Mouse (Mus musculus) layer of hippocampus, adult 9-11 months (tissue): ENCODE results near the gene Hus1b.

Experiments
- DNase-seq: peaks from one replicate; pipeline ENCODE4 v3.0.0; 2022

The Hus1b gene

GRCm38 (mm10) chr13:30947129-30947528 is 430 bp downstream of the Hus1b start:
- no peak for DNase-seq

GRCm38 (mm10) chr13:30945788-30946187 is 1.8 kb downstream of the Hus1b start:
- DNase-seq, result no peak

GRCm38 (mm10) chr13:30932972-30933371 is 14.6 kb downstream of the Hus1b start:
- DNase-seq, result no peak

- DNase-seq, result no peak
Observed at GRCm38 (mm10) chr13:30931613-30932012, 15.9 kb downstream of the Hus1b start.

GRCm38 (mm10) chr13:30929119-30929518 is 18.4 kb downstream of the Hus1b start:
- DNase-seq, result no peak

GRCm38 (mm10) chr13:30924269-30924668 is 23.3 kb downstream of the Hus1b start:
- no peak for DNase-seq

GRCm38 (mm10) chr13:30921914-30922313 is 25.6 kb downstream of the Hus1b start:
- no peak for DNase-seq

- no peak for DNase-seq
Observed at GRCm38 (mm10) chr13:30913757-30914156, 33.8 kb downstream of the Hus1b start.

- no peak for DNase-seq
Observed at GRCm38 (mm10) chr13:30913028-30913427, 34.5 kb downstream of the Hus1b start.

- DNase-seq, result no peak
Observed at GRCm38 (mm10) chr13:30911931-30912625, 35.5 kb downstream of the Hus1b start.

GRCm38 (mm10) chr13:30910889-30911288 is 36.7 kb downstream of the Hus1b start:
- DNase-seq, result no peak

- DNase-seq, result no peak
Observed at GRCm38 (mm10) chr13:30902286-30902685, 45.3 kb downstream of the Hus1b start.

- DNase-seq, result no peak
Observed at GRCm38 (mm10) chr13:30901387-30902041, 46.0 kb downstream of the Hus1b start.
